Mouse (Mus musculus) megakaryocyte, embryonic 14.5 days (primary cell): Measurements from ENCODE around the gene Tfec.

Experiments used
- FLI1 ChIP-seq: IDR thresholded peaks from 2 replicates; pipeline ENCODE4 v1.6.1; 2012; ENCODE audit warnings: low read length, inconsistent platforms, mixed read lengths
- GATA1 ChIP-seq: IDR thresholded peaks from 3 replicates; pipeline ENCODE4 v1.6.1; 2012; ENCODE audit warnings: mixed read lengths, low read length, inconsistent platforms, borderline replicate concordance

- TF ChIP-seq FLI1 (no peak), GATA1 (no peak)
Measured at GRCm38 (mm10) chr6:16855879-16856545, 42.2 kb downstream of the Tfec start.
